Mouse (Mus musculus): Measurements from ENCODE around the gene Szrd1. TPM values are rescaled to one million over a fixed set of nuclear protein-coding genes. Genes with fewer than 3 reads are reported as not detected.
A peak's percentile ranks its signal among the peaks of the same experiment; 100 is the strongest.

Szrd1 gene
- polyA plus RNA-seq, 1 experiment from 2014 or later: 24.0 TPM

DNA sequence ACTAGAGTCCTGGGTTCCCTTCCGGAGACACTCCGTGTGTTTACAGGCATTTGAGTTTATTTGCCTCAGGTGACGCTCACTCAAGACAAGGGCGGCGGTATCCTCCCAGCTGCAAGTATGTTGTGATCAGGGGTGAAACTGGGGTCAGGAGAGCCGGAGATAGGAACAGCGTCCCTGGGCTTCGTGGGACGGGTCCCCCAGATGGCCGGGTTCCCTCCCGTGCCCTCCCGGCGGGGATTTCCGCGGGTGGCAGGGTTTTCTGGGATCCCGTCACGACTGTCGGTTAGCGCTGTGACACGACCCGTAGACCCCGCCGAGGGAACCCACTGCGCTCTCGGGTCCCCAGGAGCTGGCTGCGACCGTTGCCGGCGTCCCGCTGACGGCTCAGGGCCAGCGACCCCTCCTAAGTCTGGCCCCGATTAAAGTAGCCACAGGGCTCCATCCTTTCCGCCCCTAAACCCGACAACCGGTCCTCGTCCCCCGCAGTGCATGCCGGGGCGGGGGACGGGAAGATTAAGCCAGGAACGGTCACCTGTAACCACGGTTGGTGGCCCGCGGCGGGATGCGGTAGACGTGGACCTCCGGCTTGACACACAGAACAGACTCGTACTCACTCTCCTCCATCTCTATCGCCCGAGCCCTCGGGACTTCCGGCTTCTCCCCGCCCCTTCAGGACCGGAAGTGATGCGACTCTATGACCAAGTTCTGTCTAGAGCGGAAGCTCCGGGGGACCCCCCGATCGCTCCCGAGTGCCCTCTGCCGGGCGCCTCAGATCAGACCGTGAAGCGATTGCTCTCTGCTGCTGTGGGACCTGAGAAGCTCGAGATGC lies 61.7 kb downstream of the Szrd1 start, which contains the start of gene Necap2:
Gene Necap2 (minus strand): TSS at position 677 of the 829 bp plus-strand sequence.
- Histone ChIP-seq H3K27ac (replicated peaks in 1 of 2; ENCODE audit: control insufficient read depth in 1 of 2, insufficient read depth in 1 of 2, low read depth in 2 of 2, low read length in 2 of 2) (peak within 1 kb of the TSS; percentile 29 to 52), H3K9me3 (ENCODE audit: control insufficient read depth, low read length) (no peaks in the 10 kb centered on the region), H3K27me3 (ENCODE audit: control insufficient read depth, insufficient read depth, low read length) (no peaks in the 10 kb centered on the region), H3K9ac (ENCODE audit: low read length) (peak within 1 kb of the TSS; percentile 93), H3K4me2 (ENCODE audit: low read length) (peak within 1 kb of the TSS; percentile 96), H3K4me1 (ENCODE audit: control insufficient read depth in 2 of 2, insufficient read depth in 2 of 2, low read length in 2 of 2) (peaks cover 19 to 34% of the 10 kb centered on the region in 2 experiments), H3K4me3 (ENCODE audit: control insufficient read depth in 1 of 2, insufficient read depth in 1 of 2, low read depth in 1 of 2, low read length in 2 of 2) (peak within 1 kb of the TSS; percentile 77 to 97), H3K36me3 (ENCODE audit: control insufficient read depth, insufficient read depth, low read length) (peaks cover 18% of the 10 kb centered on the region)
- whole genome bisulfite sequencing: under 1% methylated on average over 67 of the region's 67 CpGs
- ATAC-seq (ENCODE audit: insufficient number of reproducible peaks, insufficient read depth, low FRiP score, low read depth): peak; percentile 89

DNA sequence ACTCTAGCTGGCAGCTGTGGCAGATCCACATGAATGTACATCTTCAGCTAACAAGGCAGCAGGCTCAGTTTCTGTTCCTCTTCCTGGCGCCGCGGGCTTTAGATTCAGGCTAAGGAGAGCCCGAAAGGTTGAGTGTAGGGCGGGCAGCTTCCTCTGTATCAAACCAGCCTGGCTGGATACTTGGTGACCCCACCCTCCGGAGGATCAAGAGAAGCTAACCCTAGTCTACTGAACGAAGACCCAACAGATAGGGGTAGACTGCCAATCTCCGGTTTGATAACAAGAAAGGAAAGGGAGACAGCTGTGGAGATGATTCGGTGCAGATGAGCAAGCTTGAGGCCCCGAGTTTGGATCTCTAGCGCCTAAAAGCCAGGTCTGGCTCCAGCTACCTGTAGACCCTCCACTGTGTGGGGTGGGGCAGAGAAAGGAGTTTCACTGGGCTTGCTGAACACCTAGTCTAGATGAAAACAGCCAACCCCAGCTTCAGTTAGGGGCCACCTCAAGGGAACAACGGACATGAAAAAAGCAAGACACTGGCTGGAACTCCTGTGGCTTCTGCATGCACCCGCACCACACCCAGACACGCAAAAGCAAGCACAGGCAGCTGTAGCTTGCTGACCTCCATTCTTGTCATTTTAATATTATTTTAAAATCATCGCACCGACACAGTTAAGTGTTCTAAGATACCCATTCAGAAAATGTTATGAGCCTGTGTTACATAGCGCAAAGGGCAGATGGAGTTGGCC lies 62.6 kb downstream of the Szrd1 start:
- no peaks in the 10 kb centered on the region for H3K27me3 ChIP-seq (ENCODE audit: control insufficient read depth, insufficient read depth, low read length)
- WGBS: 73% methylated on average over 17 of the region's 17 CpGs
- H3K27ac ChIP-seq (replicated peaks in 1 of 2; ENCODE audit: control insufficient read depth in 1 of 2, insufficient read depth in 1 of 2, low read depth in 2 of 2, low read length in 2 of 2): peak overlapping the region in 1 of 2 experiments; percentile 50; a peak in 1 of 4 replicates
- no peak for ATAC-seq (ENCODE audit: insufficient number of reproducible peaks, insufficient read depth, low FRiP score, low read depth)
- H3K9ac ChIP-seq (ENCODE audit: low read length): peak overlapping the region; percentile 93
- H3K4me3 ChIP-seq (ENCODE audit: control insufficient read depth in 1 of 2, insufficient read depth in 1 of 2, low read depth in 1 of 2, low read length in 2 of 2): peak overlapping the region; percentile 77 to 97
- H3K36me3 ChIP-seq (ENCODE audit: control insufficient read depth, insufficient read depth, low read length): peaks cover 28% of the 10 kb centered on the region
- H3K4me1 ChIP-seq (ENCODE audit: control insufficient read depth in 2 of 2, insufficient read depth in 2 of 2, low read length in 2 of 2): peaks cover 20 to 35% of the 10 kb centered on the region in 2 experiments
- H3K4me2 ChIP-seq (ENCODE audit: low read length): peak overlapping the region; percentile 96
- H3K9me3 ChIP-seq (ENCODE audit: control insufficient read depth, low read length): no peaks in the 10 kb centered on the region

DNA sequence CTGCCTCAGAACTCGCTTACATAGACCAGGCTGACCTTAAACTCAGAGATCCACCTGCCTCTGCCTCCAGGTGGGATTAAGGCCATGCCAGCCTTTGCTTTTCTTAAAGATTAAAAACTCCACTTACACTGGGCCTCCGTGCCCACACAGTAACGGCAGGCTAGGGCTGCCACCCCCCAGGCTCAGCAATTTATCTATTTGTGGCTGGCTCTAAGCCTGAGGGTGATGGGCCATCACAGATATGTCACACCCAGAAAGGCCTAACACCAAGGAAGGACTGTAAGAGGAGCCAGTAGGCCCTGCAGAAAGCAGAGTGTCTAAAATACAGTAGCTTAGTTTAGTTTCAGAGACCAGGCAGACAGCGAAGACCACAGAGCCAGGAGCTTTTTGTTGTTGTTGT lies 65.5 kb downstream of the Szrd1 start:
- H3K9ac ChIP-seq (ENCODE audit: low read length): no peak overlapping the region
- WGBS: 49% methylated on average over 4 of the region's 4 CpGs
- ATAC-seq (ENCODE audit: insufficient number of reproducible peaks, insufficient read depth, low FRiP score, low read depth): no peak

DNA sequence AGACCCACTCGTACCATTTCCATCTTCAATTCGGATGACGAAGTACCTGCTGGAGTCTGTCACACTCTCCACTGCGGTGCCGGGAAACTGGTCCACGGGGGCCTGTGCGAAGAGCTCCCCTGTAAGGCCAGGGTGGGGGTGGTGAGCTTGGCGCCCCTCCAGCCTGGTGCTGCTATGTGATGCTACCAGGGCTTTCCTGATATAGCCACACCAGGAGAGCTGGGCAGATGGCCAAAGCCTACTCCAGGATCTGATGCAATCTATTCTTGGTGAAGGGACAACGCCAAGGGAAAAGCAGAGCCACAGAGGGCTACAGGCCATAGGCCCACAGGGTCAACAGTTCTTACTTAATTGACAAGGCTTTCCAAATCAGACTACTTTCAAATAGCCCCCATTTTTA lies 65.9 kb downstream of the Szrd1 start:
- 34% methylated on average over 9 of the region's 9 CpGs for WGBS
- Histone ChIP-seq H3K9me3 (ENCODE audit: control insufficient read depth, low read length) (no peaks in the 10 kb centered on the region), H3K4me1 (ENCODE audit: control insufficient read depth in 2 of 2, insufficient read depth in 2 of 2, low read length in 2 of 2) (peaks cover 24 to 42% of the 10 kb centered on the region in 2 experiments), H3K36me3 (ENCODE audit: control insufficient read depth, insufficient read depth, low read length) (peaks cover 60% of the 10 kb centered on the region), H3K9ac (ENCODE audit: low read length) (no peak overlapping the region), H3K4me3 (ENCODE audit: control insufficient read depth in 1 of 2, insufficient read depth in 1 of 2, low read depth in 1 of 2, low read length in 2 of 2) (no peak overlapping the region), H3K27ac (replicated peaks in 1 of 2; ENCODE audit: control insufficient read depth in 1 of 2, insufficient read depth in 1 of 2, low read depth in 2 of 2, low read length in 2 of 2) (peak overlapping the region; percentile 56 to 88), H3K4me2 (ENCODE audit: low read length) (peak overlapping the region; percentile 34), H3K27me3 (ENCODE audit: control insufficient read depth, insufficient read depth, low read length) (no peaks in the 10 kb centered on the region)
- ATAC-seq (ENCODE audit: insufficient number of reproducible peaks, insufficient read depth, low FRiP score, low read depth): peak; percentile 45; the same call in 1 of the 2 replicates

More for the DNA sequence above, 65.5 kb downstream of the Szrd1 start:
- Histone ChIP-seq H3K27ac (replicated peaks in 1 of 2; ENCODE audit: control insufficient read depth in 1 of 2, insufficient read depth in 1 of 2, low read depth in 2 of 2, low read length in 2 of 2) (peak overlapping the region; percentile 56 to 88), H3K4me2 (ENCODE audit: low read length) (peak overlapping the region; percentile 34), H3K4me1 (ENCODE audit: control insufficient read depth in 2 of 2, insufficient read depth in 2 of 2, low read length in 2 of 2) (peaks cover 20 to 38% of the 10 kb centered on the region in 2 experiments), H3K27me3 (ENCODE audit: control insufficient read depth, insufficient read depth, low read length) (no peaks in the 10 kb centered on the region), H3K4me3 (ENCODE audit: control insufficient read depth in 1 of 2, insufficient read depth in 1 of 2, low read depth in 1 of 2, low read length in 2 of 2) (no peak overlapping the region), H3K36me3 (ENCODE audit: control insufficient read depth, insufficient read depth, low read length) (peaks cover 56% of the 10 kb centered on the region), H3K9me3 (ENCODE audit: control insufficient read depth, low read length) (no peaks in the 10 kb centered on the region)

DNA sequence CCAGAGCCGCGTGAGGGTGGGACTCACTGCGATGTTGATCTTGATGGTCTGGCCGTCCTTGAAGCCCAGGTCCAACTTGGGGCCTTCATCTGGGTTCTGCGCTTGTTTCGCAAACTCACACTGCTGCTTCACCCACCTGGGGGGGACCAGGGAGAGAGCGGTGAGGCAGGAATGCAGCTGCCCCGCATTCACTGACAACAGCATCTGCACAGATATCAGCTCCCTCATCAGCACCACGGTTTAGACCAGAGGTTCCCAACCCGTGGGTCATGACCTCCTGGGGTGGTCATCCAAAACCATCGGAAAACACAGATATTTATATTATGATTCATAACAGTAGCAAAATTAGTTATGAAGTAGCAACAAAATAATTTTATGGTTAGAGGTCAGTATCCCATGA lies 67.1 kb downstream of the Szrd1 start:
- Histone ChIP-seq H3K27ac (replicated peaks in 1 of 2; ENCODE audit: control insufficient read depth in 1 of 2, insufficient read depth in 1 of 2, low read depth in 2 of 2, low read length in 2 of 2) (no peak overlapping the region), H3K27me3 (ENCODE audit: control insufficient read depth, insufficient read depth, low read length) (no peaks in the 10 kb centered on the region), H3K4me1 (ENCODE audit: control insufficient read depth in 2 of 2, insufficient read depth in 2 of 2, low read length in 2 of 2) (peaks cover 33 to 51% of the 10 kb centered on the region in 2 experiments), H3K4me3 (ENCODE audit: control insufficient read depth in 1 of 2, insufficient read depth in 1 of 2, low read depth in 1 of 2, low read length in 2 of 2) (no peak overlapping the region), H3K9ac (ENCODE audit: low read length) (no peak overlapping the region), H3K9me3 (ENCODE audit: control insufficient read depth, low read length) (no peaks in the 10 kb centered on the region), H3K36me3 (ENCODE audit: control insufficient read depth, insufficient read depth, low read length) (peaks cover 72% of the 10 kb centered on the region), H3K4me2 (ENCODE audit: low read length) (no peak overlapping the region)
- no peak for ATAC-seq (ENCODE audit: insufficient number of reproducible peaks, insufficient read depth, low FRiP score, low read depth)
- 89% methylated on average over 11 of the region's 11 CpGs for WGBS

DNA sequence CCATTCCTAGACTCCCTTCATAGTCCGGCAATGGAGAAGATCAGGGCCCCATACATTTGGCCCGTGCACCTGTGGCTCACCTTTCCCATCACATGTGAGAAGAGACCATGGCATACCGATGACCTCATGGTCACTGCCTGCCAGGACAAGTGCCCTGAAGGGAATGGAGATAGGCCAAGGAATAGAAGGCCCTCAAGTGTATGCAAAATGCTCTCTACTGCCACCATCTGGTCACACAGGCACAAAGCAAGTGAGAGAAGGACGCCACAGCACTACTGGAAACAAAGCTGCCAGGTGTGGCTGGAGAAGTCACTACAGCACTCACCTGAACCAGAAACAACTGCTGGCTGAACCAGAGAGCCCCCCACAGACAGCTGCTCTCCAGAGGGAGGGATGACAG lies 69.8 kb downstream of the Szrd1 start:
- H3K4me1 ChIP-seq (ENCODE audit: control insufficient read depth in 2 of 2, insufficient read depth in 2 of 2, low read length in 2 of 2): peaks cover 34 to 49% of the 10 kb centered on the region in 2 experiments
- WGBS: 60% methylated on average over 4 of the region's 4 CpGs
- no peak for ATAC-seq (ENCODE audit: insufficient number of reproducible peaks, insufficient read depth, low FRiP score, low read depth)
- no peak overlapping the region for H3K4me2 ChIP-seq (ENCODE audit: low read length)
- no peak overlapping the region for H3K4me3 ChIP-seq (ENCODE audit: control insufficient read depth in 1 of 2, insufficient read depth in 1 of 2, low read depth in 1 of 2, low read length in 2 of 2)
- H3K27ac ChIP-seq (replicated peaks in 1 of 2; ENCODE audit: control insufficient read depth in 1 of 2, insufficient read depth in 1 of 2, low read depth in 2 of 2, low read length in 2 of 2): no peak overlapping the region
- peaks cover 89% of the 10 kb centered on the region for H3K36me3 ChIP-seq (ENCODE audit: control insufficient read depth, insufficient read depth, low read length)
- no peaks in the 10 kb centered on the region for H3K9me3 ChIP-seq (ENCODE audit: control insufficient read depth, low read length)
- H3K27me3 ChIP-seq (ENCODE audit: control insufficient read depth, insufficient read depth, low read length): no peaks in the 10 kb centered on the region
- no peak overlapping the region for H3K9ac ChIP-seq (ENCODE audit: low read length)

DNA sequence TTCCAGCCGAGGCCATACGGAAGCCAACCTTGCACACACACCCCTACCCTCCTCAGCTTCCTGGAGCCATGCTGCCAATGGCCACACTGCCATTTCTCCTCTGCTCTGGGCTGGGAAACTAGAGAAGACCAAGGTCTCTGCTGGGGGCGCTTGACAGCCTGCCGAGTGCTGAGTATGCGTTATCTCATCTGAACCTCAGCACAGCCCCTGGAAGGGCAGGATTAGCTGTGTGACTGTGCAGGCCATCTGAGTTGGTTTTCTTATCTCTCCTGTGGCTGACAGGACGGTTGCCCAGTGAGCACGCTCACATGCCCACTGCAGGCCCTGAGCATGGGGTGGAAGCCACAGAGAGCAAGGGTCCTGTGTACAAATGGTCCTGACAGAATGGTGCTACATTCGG lies 70.9 kb downstream of the Szrd1 start:
- Histone ChIP-seq H3K9ac (ENCODE audit: low read length) (no peak overlapping the region), H3K4me2 (ENCODE audit: low read length) (no peak overlapping the region), H3K4me3 (ENCODE audit: control insufficient read depth in 1 of 2, insufficient read depth in 1 of 2, low read depth in 1 of 2, low read length in 2 of 2) (no peak overlapping the region), H3K27ac (replicated peaks in 1 of 2; ENCODE audit: control insufficient read depth in 1 of 2, insufficient read depth in 1 of 2, low read depth in 2 of 2, low read length in 2 of 2) (peak overlapping the region in 1 of 2 experiments; percentile 20; a peak in 1 of 4 replicates), H3K4me1 (ENCODE audit: control insufficient read depth in 2 of 2, insufficient read depth in 2 of 2, low read length in 2 of 2) (peaks cover 30 to 39% of the 10 kb centered on the region in 2 experiments), H3K9me3 (ENCODE audit: control insufficient read depth, low read length) (no peaks in the 10 kb centered on the region), H3K36me3 (ENCODE audit: control insufficient read depth, insufficient read depth, low read length) (peaks cover 84% of the 10 kb centered on the region), H3K27me3 (ENCODE audit: control insufficient read depth, insufficient read depth, low read length) (no peaks in the 10 kb centered on the region)
- WGBS: 48% methylated on average over 8 of the region's 8 CpGs
- no peak for ATAC-seq (ENCODE audit: insufficient number of reproducible peaks, insufficient read depth, low FRiP score, low read depth)

Data from heart, embryonic 14.5 days (tissue).